Mouse (Mus musculus): ENCODE results near the gene Chst8.

GRCm38 (mm10) chr7:34669336-34669735, 143.2 kb downstream of the Chst8 start:
- TF ChIP-seq CTCF (IDR thresholded peaks at IDR 0.05; ENCODE audit: low read depth) (no peak), EP300 (IDR thresholded peaks at IDR 0.05; ENCODE audit: low read depth) (no peak)

Data from liver, postnatal 0 days (tissue).